Mouse (Mus musculus) heart, embryonic 16.5 days (tissue): Measurements from ENCODE around the gene Baiap2l1. TPM values are rescaled to one million over a fixed set of nuclear protein-coding genes. Genes with fewer than 3 reads are reported as not detected.

ENCODE experiments used
- polyA plus RNA-seq: library from polyadenylated mRNA; unstranded; fragments of >200 nt; fragmentation: Nextera tagmentation; extraction: Ambion mirVana; gene quantifications from 2 replicates; pipeline ENCODE4 v1.2.1, GENCODE M21; 2015

Baiap2l1 gene
- polyA plus RNA-seq, 1 experiment from 2014 or later: 12.0 TPM

Other genes starting within 250 kb of the Baiap2l1 start
- 0.17 and 0.18 TPM in 2 replicates for gene Bhlha15, start 167.8 kb downstream of the Baiap2l1 start, polyA plus RNA-seq
- gene Tecpr1, start 134.5 kb downstream of the Baiap2l1 start, polyA plus RNA-seq: 18.3 and 19.7 TPM in 2 replicates
- 144 and 169 TPM in 2 replicates for gene Bri3, start 113.7 kb downstream of the Baiap2l1 start, polyA plus RNA-seq
- 0.07 and 0.12 TPM in 2 replicates for gene Nptx2, start 187.8 kb upstream of the Baiap2l1 start, polyA plus RNA-seq